Mouse (Mus musculus) ES-E14 (cell line): Measurements from ENCODE around the gene Ube2q2.
A peak's percentile ranks its signal among the peaks of the same experiment; 100 is the strongest.

Experiments used
- CHD2 ChIP-seq: IDR thresholded peaks from 2 replicates; pipeline ENCODE4 v1.6.1; 2014; ENCODE audit warnings: mild to moderate bottlenecking, low read depth, low read length, inconsistent platforms
- HCFC1 ChIP-seq: IDR thresholded peaks from 2 replicates; pipeline ENCODE4 v1.6.1; 2012; ENCODE audit warnings: low read length, inconsistent platforms, borderline replicate concordance; ENCODE audit not compliant: insufficient read depth
- MAFK ChIP-seq: IDR thresholded peaks from 2 replicates; pipeline ENCODE4 v1.6.1; 2014; ENCODE audit warnings: mild to moderate bottlenecking, low read depth, low read length, inconsistent platforms; ENCODE audit not compliant: insufficient read depth
- ZC3H11A ChIP-seq: IDR thresholded peaks from 2 replicates; pipeline ENCODE4 v1.6.1; 2012; ENCODE audit warnings: low read depth, mild to moderate bottlenecking, inconsistent platforms, low read length, borderline replicate concordance
- ZNF384 ChIP-seq: IDR thresholded peaks from 2 replicates; pipeline ENCODE4 v1.6.1; 2012; ENCODE audit warnings: low read depth, low read length, inconsistent platforms

DNA sequence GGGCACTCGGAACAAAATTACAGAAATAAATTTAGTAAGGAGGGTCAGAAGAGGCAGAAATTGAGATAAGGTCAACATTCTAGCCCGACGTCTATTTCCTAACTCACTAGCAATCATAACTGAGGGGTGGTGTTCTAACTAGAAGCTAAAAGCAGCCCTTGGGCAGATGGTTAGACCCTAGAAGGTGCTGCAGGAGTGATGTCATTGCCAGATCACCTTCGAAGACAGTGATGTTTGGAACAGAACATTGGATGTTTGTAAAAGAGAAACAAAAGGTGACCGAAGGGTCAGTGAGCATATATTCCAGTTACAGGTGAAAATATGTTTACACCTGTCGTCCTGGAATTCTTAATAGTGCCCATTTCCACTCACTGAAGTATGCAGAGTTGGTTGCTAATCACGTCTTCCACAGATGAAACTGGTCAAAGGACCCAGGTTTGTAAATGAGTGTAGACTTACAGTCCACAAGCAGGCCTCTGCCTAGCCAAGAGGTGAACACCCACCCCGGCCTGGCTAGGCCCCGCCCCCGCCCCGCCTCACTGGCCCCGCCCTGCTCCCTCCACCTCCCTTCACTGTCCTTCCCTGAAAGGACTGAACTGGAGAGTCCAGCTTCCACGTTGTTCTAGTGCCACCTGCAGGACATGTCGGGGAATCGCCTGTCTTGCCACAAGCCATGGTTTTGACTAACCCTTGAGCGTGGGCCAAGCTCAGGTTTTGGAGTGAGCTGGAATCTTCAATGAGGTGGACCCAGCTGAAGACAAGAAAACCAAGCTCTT, 38.4 kb upstream of the Ube2q2 start:
- no peak for TF ChIP-seq ZNF384
- TF ChIP-seq CHD2: no peak
- TF ChIP-seq ZC3H11A: peak; percentile 98
- no peak for TF ChIP-seq MAFK
- peak; percentile 44; the same call in 1 of the 2 replicates for TF ChIP-seq HCFC1
